Mouse (Mus musculus) heart, embryonic 14.5 days (tissue): ENCODE results near the gene Sec61b. TPM values are rescaled to one million over a fixed set of nuclear protein-coding genes. Genes with fewer than 3 reads are reported as not detected.

Experiments used
- ATAC-seq: fragments of 200-750 bp; cut with Nextera tagmentation; 2 replicates; pipeline ENCODE4 v1.8.0; 2017; ENCODE audit warnings: low read depth, moderate TSS enrichment; ENCODE audit not compliant: insufficient number of reproducible peaks, insufficient read depth, low FRiP score
- H3K27ac ChIP-seq, 2 experiments: fragments of 200-500 bp in 1 of 2; fragments of 300-500 bp in 1 of 2; sonication (generic) in 1 of 2; replicated peaks in 1 of 2; 2 replicates each; pipeline ENCODE4 v1.5.1; 2012 to 2014; ENCODE audit warnings: low read depth in 2 of 2, low read length in 2 of 2, control low read depth in 1 of 2, mild to moderate bottlenecking in 1 of 2, mixed read lengths in 1 of 2; ENCODE audit not compliant: control insufficient read depth in 1 of 2, insufficient read depth in 1 of 2
- H3K27me3 ChIP-seq: fragments of 300-500 bp; sonication (generic); 2 replicates; pipeline ENCODE4 v1.6.1; 2014; ENCODE audit warnings: mild to moderate bottlenecking, low read length, control low read depth; ENCODE audit not compliant: control insufficient read depth, insufficient read depth
- H3K36me3 ChIP-seq: fragments of 300-500 bp; sonication (generic); 2 replicates; pipeline ENCODE4 v1.6.1; 2014; ENCODE audit warnings: mild to moderate bottlenecking, control low read depth, low read length, mixed read lengths; ENCODE audit not compliant: control insufficient read depth, insufficient read depth
- H3K4me1 ChIP-seq, 2 experiments: fragments of 200-500 bp in 1 of 2; fragments of 300-500 bp in 1 of 2; sonication (generic) in 1 of 2; 2 replicates each; pipeline ENCODE4 v1.6.1; 2012 to 2014; ENCODE audit warnings: low read length in 2 of 2, control low read depth in 1 of 2, mixed read lengths in 1 of 2; ENCODE audit not compliant: control insufficient read depth in 2 of 2, insufficient read depth in 2 of 2
- H3K4me2 ChIP-seq: fragments of 300-500 bp; sonication (generic); 2 replicates; pipeline ENCODE4 v1.6.1; 2014; ENCODE audit warnings: mild to moderate bottlenecking, low read length
- H3K4me3 ChIP-seq, 2 experiments: fragments of 200-500 bp in 1 of 2; fragments of 300-500 bp in 1 of 2; sonication (generic) in 1 of 2; 2 replicates each; pipeline ENCODE4 v1.5.1; 2012 to 2014; ENCODE audit warnings: low read length in 2 of 2, mild to moderate bottlenecking in 2 of 2, control low read depth in 1 of 2, low read depth in 1 of 2, moderate library complexity in 1 of 2; ENCODE audit not compliant: control insufficient read depth in 1 of 2, insufficient read depth in 1 of 2
- H3K9ac ChIP-seq: fragments of 300-500 bp; sonication (generic); 2 replicates; pipeline ENCODE4 v1.6.1; 2014; ENCODE audit warnings: mild to moderate bottlenecking, low read length
- H3K9me3 ChIP-seq: fragments of 300-500 bp; sonication (generic); 2 replicates; pipeline ENCODE4 v1.6.1; 2016; ENCODE audit warnings: low read length, control low read depth; ENCODE audit not compliant: control insufficient read depth
- WGBS: fragments of 180-500 bp; shearing (Covaris S2); extraction: QIAGEN DNeasy Blood & Tissue Kit; methylation state at CpG from one replicate; pipeline ENCODE4 v1.1.7; 2014; 5-methylcytosine and 5-hydroxymethylcytosine counted together
- polyA plus RNA-seq: library from polyadenylated mRNA; unstranded; fragments of >200 nt; fragmentation: Nextera tagmentation; extraction: Ambion mirVana; gene quantifications from 2 replicates; pipeline ENCODE4 v1.2.1, GENCODE M21; 2014

The Sec61b gene
- polyA plus RNA-seq, 1 experiment from 2014 or later: 156 TPM

DNA sequence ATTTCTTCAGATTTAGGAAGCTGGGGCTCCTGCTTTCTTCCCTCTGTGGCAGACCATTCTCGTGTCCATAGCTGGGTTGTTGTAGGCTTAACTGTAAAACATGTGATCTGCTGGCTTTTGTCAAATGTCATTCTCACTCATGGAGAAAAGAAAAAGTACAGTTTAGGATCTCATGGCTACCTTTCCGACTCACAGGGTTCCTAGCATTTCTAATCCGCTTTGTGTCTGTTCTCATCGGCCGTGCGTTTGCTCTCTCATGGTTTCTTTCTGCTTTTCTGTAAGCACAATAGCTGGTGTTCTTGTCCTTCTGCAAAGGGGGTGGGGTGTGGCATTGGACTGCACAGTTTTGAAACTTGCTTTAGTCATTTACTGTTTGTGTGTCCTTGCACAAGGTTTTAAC lies 28.6 kb downstream of the Sec61b start:
- WGBS: 63% methylated on average over 6 of the region's 6 CpGs
- H3K4me3 ChIP-seq: no peak overlapping the region
- H3K27ac ChIP-seq: no peak overlapping the region
- no peak for ATAC-seq
- no peaks in the 10 kb centered on the region for H3K27me3 ChIP-seq
- H3K36me3 ChIP-seq: no peaks in the 10 kb centered on the region
- no peak overlapping the region for H3K9ac ChIP-seq
- no peaks in the 10 kb centered on the region for H3K9me3 ChIP-seq
- H3K4me1 ChIP-seq: peaks cover 4 to 5% of the 10 kb centered on the region in 2 experiments
- H3K4me2 ChIP-seq: peak overlapping the region; percentile 46

DNA sequence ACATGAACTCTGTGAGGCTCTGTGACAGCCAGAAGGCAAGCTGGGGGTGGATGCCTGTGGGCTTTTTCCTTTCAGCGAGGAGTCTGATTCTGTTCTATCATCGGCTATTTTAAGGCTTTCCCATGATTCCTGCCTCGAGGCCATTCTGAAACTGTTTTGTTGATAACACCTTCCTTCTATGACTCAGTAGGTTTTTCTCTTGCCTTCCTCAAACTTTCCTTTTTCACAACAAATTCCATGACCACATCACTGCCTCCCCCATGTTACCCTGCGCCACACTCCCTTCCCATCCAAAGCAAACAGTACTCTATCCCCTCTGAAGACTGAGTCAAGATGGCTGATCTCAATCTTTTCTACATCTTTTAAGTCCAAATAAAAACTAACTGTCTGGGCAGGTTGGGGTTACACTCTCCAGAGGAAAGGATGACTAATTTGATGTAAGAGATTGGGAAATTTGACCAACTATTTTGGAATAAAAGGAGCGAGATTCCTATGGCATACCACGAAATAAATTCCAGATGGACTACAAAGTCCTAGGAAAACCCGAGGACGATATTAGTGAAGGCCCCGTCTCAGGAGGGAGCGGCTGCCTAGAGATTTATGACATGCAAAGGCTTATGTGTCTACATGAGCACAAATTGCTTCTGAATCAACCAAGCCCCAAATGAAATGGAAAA lies 30.5 kb downstream of the Sec61b start:
- WGBS: 59% methylated on average over 10 of the region's 10 CpGs
- H3K27ac ChIP-seq: no peak overlapping the region
- H3K4me3 ChIP-seq: no peak overlapping the region
- H3K4me2 ChIP-seq: no peak overlapping the region
- H3K9me3 ChIP-seq: no peaks in the 10 kb centered on the region
- no peaks in the 10 kb centered on the region for H3K27me3 ChIP-seq
- no peak for ATAC-seq
- H3K9ac ChIP-seq: no peak overlapping the region
- H3K36me3 ChIP-seq: no peaks in the 10 kb centered on the region
- peaks cover 4 to 5% of the 10 kb centered on the region in 2 experiments for H3K4me1 ChIP-seq

DNA sequence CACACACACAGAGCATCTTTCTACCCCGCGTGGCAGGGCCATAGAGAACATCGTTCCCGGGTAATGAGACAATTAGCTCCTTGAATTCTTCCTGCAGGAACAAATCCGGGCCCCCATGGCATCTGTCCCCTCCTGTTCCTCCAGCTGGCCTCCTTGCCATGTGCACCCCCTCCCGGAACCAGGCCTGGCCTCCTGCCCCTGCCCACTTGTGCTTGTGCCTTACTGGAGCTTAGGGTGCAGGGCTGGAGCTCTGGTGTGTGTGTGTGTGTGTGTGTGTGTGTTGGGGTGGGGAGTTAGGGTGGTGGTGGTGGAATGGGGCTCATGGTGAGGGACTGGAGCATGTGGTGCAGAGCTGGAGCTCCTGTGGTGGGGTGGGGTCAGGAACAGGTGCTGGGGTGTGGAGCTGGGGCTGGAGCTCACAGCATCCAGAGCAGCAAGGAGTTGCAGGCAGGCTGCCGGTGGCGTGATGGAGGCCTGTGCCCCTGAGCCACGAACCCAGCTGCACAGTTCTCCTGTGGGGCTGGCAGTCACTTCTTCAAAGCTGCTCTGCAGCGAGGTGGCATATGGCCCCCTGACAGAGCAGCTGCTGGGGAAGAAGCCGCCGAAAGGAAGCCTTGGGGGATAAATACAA lies 44.2 kb downstream of the Sec61b start:
- Histone ChIP-seq H3K27ac (no peak overlapping the region), H3K9me3 (no peaks in the 10 kb centered on the region), H3K27me3 (no peaks in the 10 kb centered on the region), H3K4me1 (peaks cover 4 to 5% of the 10 kb centered on the region in 2 experiments; a peak in 2 of 4 replicates), H3K4me3 (no peak overlapping the region), H3K36me3 (no peaks in the 10 kb centered on the region), H3K9ac (no peak overlapping the region), H3K4me2 (no peak overlapping the region)
- no peak for ATAC-seq
- WGBS: 73% methylated on average over 12 of the region's 12 CpGs

DNA sequence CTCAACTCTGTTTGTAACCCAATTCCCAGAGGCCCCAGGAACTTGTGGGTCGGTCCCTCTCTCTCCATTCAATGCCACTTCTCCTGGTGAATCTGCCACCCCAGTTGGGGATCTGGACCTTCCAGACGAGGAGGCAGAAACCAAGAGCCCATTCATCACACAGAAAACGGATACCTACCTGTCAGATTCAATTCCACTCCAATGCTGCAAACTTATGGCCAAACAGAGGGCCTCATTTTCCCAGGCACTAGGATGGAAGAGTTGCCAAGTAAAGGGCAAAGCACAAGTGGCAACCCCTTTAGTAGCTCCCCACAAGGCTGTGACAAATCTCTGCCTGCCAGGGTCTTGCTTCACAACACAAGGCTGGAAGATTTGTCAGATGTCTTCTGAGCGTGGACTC lies 45.6 kb downstream of the Sec61b start:
- no peak overlapping the region for H3K9ac ChIP-seq
- no peak overlapping the region for H3K4me3 ChIP-seq
- no peaks in the 10 kb centered on the region for H3K9me3 ChIP-seq
- H3K27ac ChIP-seq: no peak overlapping the region
- peaks cover 4 to 5% of the 10 kb centered on the region in 2 experiments; a peak in 2 of 4 replicates for H3K4me1 ChIP-seq
- H3K36me3 ChIP-seq: no peaks in the 10 kb centered on the region
- no peak for ATAC-seq
- H3K27me3 ChIP-seq: no peaks in the 10 kb centered on the region
- H3K4me2 ChIP-seq: no peak overlapping the region
- 60% methylated on average over 4 of the region's 4 CpGs for WGBS

DNA sequence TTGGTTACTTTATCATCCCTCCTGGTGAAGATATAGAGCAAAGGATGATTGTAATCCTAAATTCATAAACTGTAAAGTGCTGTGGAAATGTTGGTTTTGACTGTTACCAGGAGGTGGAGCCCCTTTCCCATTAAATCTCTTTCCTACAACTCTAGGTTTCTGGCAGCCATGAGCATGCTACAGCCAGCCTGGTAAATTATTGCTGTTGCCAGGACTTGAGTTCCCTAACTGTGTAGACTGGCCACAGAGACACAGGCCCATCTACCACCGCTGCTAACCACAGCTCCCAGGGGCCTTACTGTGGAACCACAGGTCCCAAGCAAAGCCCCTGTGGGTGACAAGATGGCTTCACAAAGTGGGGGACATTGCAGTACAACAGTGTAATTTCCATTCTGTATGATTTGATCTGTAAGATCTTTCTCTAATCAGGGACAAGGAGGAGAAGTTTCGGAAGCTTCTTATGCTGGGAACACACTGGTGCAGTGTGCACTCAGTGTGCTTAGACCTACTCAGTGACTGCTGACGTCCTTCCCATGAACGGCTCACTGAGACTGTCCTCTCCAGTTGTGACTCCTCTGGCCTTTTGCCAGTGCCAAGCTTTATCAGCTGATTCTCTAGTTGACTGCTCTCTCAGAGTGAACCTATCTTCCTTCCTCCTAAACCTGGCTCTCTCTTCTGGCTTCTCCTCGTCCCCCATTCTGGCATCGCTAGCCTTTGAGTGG lies 47.6 kb downstream of the Sec61b start:
- H3K4me2 ChIP-seq: no peak overlapping the region
- no peaks in the 10 kb centered on the region for H3K36me3 ChIP-seq
- H3K4me1 ChIP-seq: peaks cover 4 to 5% of the 10 kb centered on the region in 2 experiments; a peak in 2 of 4 replicates
- peaks cover 7% of the 10 kb centered on the region for H3K9me3 ChIP-seq
- WGBS: 52% methylated on average over 6 of the region's 6 CpGs
- no peaks in the 10 kb centered on the region for H3K27me3 ChIP-seq
- H3K27ac ChIP-seq: no peak overlapping the region
- H3K9ac ChIP-seq: no peak overlapping the region
- no peak for ATAC-seq
- H3K4me3 ChIP-seq: no peak overlapping the region

DNA sequence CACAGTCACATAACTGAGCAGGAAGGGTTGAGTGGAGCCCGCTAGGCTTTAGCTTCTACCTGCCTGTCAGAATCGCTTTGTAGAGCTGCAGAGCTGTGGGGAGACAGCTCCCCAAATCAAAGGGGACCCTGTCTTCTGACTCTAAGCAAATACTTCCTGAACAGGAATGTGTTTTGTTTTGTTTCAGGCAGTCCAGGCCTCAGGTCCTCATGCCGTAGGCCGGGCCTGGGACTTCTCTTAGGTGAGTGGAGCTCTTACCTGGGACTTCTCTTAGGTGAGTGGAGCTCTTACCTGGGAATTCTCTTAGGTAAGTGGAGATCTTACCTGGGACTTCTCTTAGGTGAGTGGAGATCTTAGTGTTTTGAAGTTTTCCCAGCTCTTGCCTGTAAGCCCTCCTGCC lies 55.4 kb downstream of the Sec61b start:
- H3K36me3 ChIP-seq: no peaks in the 10 kb centered on the region
- no peak overlapping the region for H3K27ac ChIP-seq
- H3K27me3 ChIP-seq: no peaks in the 10 kb centered on the region
- H3K9me3 ChIP-seq: peaks cover 7% of the 10 kb centered on the region
- no peak overlapping the region for H3K9ac ChIP-seq
- H3K4me2 ChIP-seq: no peak overlapping the region
- no peak for ATAC-seq
- H3K4me1 ChIP-seq: no peaks in the 10 kb centered on the region
- WGBS: 82% methylated on average over 4 of the region's 4 CpGs
- no peak overlapping the region for H3K4me3 ChIP-seq
